Mouse (Mus musculus) layer of hippocampus, adult 9-10 months (tissue): ENCODE measurements around the gene Nrxn1.

Source experiments
- DNase-seq: peaks from one replicate; pipeline ENCODE4 v3.0.0; 2022; ENCODE audit warnings: low spot score

Nrxn1 gene

DNA sequence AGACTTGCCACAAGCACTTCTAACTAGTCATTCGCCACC is at the start of gene Nrxn1:
TSS of gene Nrxn1 (minus strand) at position 30 of the 39 bp plus-strand sequence.
- no peak for DNase-seq

DNA sequence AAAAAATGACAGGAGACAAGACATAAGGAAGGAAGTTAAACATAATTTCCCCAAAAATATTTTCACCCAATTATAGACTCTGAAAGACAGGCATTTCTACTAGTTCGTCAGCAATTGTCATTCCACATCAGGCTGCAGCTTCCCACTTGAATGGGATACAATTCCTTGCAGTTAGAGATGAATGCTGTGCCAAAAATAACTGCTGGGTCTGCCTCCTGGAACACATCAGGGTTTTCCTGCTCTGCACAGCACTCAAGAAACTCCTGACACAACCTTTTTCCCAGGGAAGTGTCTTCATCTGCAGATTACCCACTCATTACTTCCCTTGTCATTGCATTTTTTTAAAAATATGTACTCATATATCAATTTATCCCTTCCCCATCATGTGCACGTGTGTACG is 44.0 kb upstream of the Nrxn1 start:
- no peak for DNase-seq

DNA sequence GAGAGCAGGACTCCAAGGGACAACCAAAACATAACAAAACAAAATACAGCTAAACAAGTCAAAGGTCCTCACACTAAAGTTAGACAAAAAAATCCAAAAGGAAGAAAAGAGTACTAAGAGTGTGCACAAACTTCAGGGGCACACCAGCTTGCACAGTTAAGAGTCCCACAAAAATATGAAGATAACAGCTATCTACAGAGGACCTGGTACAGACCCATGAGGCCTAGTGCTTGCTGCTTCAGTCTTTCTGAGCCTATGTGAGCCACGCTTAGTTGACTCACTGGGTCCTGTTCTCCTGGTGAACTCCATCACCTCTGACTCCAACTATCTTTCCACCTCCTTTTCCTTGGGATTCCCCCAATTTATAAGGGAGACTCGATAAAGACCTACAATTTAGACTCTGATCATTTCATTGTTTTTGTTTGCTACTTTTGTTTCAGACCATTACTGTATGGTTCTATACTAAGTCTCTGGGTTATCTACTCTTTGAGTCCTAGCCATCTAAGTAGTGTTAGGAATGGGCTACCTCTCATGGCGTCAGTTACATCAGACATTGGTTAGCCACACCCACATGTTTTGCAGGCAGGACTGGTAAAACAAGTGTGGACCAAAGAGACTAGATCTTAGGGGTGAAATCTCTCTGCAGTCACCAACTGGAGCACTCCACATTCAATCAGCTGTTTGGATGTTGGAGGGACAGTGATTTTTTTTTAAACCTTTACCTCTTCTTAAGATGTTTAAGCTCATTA is 20.2 kb upstream of the Nrxn1 start:
- no peak for DNase-seq

DNA sequence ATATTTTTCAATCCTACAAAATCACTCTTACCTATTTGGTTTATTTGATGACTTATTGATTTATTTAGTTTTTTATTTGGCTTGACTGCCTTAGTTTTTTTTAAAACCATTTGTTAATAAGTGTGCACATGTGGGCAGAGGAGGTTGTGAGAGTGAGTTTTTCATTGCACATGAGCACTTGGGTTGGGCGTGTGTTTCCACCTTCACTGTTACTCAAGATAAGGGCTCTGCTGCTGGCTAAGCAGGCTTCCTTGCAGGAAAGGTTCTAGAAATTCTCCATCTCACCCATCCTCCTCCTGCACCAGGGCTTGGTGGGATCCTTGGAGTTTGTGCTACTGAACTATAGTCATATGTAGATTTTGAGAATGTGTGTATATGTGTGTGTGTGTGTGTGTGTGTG is 19.2 kb upstream of the Nrxn1 start:
- no peak for DNase-seq

DNA sequence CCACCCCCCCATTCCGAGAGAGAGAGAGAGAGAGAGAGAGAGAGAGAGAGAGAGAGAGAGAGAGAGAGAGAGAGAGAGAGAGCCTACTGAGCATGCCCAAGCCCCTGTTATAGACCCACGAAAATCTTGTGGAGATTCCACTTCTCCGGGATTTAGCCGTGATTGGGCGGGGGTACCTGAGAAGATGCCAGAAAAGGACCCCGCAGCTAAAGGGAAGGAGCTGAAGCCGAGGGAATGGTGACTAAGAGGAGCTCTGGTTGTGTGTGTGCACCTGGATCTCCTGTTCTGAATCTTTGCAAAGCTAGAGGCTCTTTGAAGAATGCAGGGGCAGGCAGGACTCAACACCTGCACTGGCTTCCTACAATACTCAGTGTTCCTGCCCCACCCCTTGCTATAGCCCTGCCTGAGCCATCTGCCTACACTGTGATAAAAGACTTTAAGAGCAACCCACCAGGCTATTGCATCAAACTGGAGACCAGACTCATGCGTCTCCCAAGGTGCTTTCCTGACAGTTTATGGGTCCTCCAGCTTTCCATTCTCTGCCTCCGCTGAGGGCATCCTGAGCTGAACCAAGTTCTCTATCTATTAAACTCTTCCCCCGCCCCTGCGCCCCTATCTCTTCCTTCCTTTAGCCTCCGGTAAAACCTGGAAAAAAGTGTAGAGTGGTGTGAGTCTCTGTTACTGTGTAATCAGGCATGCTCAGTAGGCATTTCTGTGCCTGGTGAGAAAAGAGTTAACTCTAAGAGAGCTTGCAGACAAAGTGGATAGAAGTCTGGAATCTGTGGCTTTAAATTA is 407 bp upstream of the Nrxn1 start:
- DNase-seq, result no peak

DNA sequence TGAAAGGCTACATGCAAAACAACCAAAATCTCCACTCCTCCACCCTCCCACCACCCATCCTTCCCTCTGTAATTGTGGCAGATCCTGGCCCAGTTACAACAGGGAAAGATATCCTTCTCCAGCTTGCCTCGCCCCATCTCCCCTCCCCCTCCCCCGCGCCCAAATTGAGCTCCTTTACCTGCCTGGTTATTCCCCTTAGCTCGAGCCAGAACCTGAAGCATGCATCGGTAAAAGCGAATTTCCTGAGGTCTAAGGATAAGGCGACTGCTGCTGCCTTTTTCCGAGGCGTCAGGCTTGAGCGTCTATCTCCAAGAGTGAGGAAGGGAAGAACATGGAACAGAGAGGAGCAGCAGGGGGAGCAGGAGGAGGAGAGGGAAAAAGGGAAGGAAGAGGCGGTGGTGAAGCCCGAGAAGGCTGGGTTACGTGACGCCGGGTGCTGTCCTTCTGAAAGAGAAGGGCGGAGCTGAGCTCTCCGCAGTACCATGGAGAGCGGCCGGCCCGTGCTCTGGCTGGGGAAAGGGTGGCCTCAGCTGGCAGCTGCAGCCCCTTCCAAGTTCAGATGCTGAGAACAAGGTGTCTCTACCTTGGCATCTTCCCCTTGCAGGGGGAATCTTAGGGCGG is 340 bp downstream of the Nrxn1 start:
- no peak for DNase-seq

DNA sequence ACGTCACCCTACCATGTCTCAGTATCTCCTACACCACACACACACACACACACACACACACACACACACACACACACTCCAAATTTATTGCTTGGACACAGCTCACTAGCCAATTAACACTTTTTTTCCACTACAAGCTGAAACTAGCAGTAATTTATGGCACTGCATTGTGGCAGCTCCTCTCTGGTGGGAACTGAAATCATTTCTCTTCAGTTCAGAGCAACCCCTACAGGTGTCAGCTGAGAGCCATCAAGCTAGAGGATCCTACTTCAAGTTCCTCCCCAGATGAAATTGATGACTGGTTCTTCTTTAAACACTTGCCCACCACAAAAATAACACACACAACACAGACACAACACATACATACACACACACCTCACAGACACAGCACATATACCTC is 2.2 kb downstream of the Nrxn1 start:
- no peak for DNase-seq

DNA sequence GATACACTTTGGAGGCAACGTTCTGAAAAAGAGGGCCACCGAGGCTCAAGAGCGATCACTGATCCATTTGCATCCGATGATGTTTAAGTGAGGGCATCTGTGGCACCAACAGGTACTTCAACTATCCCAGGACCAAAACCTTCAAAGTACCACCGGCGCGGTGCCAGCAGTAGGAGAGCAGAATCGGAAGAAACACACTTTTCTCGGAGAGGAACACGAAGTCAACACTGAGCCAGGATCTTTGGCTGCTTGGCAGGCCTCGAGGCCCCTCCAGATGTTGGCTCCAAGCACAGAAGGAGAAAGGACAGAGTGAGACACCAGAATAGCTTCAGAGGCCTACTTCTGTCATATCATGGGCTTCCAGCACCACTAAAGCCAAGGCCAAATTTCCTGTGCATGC is 3.9 kb downstream of the Nrxn1 start:
- no peak for DNase-seq

DNA sequence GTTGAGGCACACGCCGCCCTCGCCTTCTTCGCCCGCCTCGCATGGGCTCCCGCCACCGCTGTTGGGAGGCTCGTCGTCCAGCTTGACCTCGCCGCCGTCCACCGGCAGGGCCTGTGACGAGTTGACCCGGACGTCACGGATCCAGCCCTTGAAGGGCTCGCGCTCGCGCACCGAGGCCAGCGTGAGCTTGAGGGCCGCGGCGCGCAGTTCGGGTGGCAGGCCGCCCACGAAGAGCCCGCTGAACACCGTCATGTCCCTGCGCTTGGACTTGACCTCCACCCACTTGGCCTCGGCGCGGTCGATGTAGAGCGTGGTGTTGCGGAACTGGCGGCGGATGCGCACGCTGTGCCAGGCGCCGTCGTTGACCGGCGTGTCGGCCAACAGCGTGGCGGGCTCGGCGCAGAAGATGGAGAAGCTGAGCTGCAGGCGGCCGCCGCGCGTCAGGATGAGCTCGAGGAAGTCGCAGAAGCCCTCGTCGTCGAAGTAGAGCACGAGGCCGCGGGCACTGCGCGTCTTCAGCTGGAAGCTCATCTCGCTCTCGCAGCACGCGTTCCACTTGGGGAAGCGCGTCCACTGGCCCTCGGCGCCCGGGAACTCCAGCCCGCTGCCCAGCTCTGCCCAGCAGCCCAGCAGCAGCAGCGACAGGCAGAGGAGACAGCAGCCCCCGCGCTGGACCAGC is 4.7 kb downstream of the Nrxn1 start:
- no peak for DNase-seq

DNA sequence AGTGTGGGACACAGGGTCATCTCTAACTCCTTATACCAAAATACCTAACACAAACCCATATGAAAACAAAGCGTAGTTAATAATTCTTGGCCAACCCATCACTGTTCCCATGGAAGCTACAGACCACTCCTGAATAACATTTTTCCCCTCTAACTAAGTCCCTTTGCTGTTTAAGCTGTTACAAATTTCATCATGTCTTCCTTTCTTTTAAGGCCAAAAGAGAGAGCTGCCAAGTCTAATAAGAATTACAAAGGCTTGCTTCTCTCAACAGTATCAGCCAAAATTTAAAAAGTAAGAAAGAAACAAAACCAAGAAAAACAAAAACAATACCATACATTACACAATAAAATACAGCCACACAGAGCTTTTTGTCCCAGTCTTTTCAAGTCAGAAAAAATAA is 6.5 kb downstream of the Nrxn1 start:
- DNase-seq, result no peak

DNA sequence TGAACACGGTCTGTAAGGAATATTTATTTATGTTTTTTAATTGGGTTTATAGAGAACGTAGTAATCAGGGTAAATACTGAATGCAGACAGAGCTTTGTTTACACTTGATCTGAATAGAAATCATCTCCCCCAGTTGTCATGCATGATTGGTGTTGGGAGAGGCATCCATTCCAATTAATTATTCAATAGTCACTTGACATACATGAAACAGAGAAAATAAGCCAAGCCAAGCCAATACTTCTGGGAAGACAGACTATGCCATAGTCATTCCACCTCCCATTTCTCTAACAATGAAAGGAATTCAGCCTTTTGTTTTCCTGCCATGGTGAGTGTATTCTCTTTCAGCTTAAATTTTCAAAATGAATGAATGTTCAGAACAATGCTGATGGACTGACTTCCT is 7.5 kb downstream of the Nrxn1 start:
- no peak for DNase-seq

DNA sequence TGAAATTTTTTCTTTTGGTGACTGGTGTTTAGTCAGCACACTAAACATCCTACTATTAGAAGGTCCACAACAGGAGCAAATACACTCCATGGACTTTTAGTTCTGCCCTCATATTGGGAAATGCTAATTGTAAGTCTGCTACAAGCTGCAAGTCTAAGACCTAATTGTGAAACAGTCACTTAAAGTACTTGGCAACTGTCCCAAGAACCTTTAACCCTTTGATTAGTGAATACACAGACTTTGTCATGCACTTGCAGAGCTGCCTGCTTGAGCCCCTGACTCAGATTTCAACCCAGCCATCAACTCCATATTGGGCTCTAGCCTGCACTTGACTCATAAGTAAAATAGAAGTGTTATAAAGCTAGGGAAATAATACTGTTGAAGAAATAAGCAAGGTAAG is 13.8 kb downstream of the Nrxn1 start:
- no peak for DNase-seq

DNA sequence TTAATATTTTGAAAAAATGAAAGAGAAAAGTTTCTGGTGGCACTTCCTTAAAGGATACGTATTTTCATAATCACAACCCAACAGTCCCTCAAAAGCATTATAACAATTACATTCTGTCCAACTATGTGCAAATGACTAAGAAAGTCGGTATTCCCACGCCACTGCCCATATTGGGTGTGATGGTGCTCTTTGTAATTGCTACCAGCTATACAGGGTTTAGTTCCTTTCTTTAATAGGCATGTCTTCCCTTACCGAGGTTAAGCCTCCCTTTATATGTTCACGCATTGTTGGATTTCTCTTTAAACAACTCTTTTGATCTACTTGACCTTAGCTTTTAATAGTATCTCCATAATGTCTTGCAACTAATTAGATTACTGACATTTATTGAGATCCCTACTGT is 18.1 kb downstream of the Nrxn1 start:
- no peak for DNase-seq

DNA sequence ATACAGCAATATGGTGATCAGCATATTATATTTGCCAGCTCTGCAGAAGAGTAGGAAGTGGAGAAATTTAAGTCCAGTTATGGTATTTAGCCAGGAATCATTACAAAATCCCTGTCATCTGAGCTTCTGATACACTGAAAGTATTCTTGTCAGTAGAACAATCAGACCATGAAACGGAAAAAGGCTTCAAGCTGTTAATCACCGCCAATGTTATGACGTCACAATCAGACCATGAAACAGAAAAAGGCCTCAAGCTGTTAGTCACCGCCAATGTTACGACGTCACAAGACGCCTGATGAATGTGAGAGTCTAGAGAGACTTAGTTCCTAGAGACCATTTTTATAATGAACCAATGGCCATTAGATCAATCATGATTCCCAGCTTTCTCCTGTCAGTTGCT is 59.4 kb downstream of the Nrxn1 start:
- DNase-seq, result no peak

DNA sequence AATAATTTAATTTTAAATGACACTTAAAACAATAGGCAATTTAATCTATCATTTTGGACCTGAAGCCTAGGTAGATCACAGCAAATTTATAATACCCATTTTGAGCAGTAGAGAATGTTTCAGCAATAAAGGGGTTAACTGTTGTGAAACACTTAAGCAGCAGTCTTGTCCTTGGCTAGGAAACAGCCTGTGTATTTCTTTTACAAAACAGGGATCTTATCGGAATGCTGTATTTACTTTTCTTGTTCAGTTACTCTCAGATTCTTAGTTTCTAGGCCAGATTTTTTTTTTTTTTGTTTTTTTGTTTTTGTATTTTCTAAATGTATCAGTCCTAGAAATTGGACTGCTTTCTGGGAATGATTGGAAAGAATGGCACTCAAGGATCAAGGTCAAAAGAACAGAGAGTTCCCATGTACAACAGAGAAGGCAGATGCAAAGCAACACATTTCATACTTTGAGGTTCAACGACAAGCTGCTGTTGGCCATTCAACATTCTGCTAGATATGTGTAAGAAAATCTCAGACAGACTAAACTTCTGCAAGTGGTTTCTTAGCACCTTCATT is 67.7 kb downstream of the Nrxn1 start:
- no peak for DNase-seq

DNA sequence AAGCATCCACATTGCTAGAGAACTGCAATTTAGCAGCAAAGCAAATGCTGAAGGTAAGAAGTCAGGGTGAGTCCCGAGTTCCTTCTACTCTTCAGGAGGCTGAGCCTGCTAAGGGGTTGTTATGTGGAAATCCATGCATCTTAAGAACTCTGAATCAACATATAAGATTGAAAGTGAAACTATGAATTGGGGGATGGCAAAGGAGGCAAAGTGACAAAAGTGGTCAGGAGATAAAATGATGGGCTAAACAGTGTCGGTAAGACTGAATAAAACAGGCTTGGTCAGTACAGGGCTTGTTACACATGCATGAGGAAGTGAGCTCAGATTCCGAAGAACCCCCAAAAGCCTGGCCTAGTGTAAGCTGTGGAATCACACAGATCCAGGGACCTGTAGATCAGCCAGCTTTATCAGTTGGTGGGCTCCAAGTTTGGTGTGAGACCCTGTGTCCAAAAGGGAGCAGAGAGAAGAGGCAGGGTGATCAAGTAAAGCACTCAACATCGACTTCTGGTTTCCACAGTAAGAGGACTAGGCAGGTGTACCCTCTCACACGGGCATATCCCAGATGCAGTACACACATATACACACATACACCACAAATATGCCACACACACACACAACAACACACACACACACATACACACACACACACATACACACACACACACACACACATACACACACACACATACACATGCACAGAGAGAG is 85.3 kb downstream of the Nrxn1 start:
- DNase-seq, result no peak

DNA sequence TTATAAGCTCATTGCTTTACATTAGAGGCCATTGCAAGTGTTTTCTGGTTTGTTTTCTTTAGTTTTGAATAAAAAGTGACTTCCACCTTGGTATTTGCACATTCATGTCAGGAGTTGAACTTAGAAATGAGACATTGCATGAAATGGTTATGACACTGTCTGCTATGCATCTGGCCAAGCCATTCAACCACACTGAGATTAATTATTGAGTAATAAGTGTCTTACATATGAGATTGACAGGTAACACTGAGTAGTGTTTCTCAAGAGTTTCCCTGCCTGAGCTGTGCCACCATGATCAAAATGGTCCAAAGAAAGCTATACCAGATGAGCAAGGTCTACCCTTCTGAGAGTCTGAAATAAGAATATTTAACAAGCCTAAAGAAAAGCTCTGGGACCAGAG is 92.5 kb downstream of the Nrxn1 start:
- DNase-seq, result no peak

DNA sequence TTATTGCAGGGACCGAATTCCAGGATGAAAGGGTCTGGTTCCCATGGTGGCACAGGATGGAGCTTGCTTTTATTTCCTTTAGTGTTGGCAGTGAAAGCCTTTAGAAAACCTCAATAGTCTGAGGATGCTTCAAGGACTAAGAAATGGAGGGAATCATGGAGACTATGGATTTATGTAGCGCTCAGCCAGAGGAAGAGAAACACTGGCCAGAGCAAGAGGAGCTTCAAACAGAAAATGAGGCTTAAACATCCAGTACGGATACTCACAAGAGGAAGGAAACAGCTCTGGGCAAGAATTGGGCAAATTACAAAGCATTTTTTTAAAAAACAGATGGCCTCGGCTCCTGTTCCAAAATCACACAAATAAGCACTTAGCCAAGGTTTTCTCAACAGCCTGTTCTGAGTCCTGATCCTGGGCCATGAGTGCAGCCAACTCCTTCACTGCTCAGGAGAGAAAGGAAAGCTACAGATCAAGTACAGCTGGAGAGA is 93.2 kb downstream of the Nrxn1 start:
- peak; percentile 32 for DNase-seq

DNA sequence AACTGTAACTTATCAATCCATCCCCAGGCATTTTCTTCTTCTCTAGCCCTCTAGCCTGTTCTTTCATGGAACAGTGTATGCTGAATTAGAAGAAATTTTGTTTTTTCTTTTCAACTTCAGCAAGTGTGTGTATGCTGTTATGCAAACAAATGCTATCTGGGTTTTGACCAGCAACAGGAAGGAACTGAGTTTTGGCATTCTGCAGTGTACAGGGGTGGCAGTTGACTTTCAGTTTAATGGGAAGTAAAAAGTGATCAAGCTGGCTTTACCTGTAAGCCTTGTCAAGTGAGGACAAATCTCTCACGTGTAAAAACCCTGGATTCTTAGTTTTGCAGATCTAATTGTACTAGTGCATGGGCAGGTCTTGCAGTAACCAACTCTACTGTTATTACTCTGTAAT is 95.2 kb downstream of the Nrxn1 start:
- DNase-seq, result no peak

DNA sequence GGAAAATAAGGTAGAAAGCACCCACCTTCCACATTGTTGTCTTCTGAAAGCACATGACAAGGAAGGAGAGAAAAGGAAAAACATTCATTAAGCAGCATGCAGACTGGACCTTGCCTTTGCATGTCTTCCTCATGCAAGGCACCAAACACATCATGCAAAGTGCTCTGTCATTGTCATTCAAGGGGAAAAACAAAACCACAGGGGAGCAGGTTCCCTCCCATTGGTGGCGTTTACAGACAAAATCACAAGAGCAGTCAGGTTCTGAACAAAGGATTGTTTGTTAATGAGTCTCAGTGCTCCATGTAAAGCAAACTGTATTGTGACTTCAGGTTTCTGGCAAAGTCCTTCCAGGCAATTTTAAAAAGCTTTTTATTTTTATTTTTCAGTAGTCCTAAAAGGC is 97.4 kb downstream of the Nrxn1 start:
- DNase-seq, result no peak

DNA sequence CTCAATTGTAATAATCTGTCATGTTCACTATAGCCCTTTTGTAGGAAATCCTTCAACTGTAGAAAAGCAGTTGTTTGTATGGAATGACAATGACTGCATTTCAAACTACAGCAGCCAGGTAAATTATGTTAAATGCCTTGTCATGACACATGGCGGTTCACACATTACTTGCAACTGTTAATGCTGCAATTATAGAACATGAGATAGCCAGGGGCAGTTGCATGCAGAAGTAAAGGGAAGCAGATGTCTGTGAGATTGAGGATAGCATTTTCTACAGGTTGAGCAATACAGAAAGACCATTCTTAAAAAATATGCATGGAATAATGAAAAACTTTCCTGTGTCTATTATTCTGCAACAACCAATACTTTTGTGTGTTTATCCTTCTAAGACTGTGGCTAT is 98.6 kb downstream of the Nrxn1 start:
- DNase-seq, result no peak

DNA sequence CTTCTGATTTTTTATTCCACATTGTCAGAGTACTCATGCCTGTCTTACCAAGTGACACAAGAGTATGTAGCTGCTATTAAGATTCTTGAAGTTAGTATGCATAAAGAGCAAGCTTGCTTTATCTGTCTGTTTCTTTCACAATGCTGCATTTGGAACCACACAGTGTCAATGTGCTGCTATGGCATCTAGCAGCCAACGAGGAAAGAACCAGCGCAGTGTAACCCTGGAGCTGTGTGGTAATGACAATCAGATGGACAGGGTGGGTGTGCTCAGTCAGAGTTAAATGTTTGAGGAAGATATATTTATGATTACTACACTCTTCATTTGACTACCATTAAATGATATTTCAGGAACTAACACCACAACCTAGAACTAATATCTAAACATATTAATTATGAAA is 102.1 kb downstream of the Nrxn1 start:
- no peak for DNase-seq
